Mouse (Mus musculus) CH12.LX (cell line): ENCODE measurements at regions not wholly inside any gene's neighbourhood (a gene's known extent, or its start where the extent isn't known, plus 50 kb on each side); places are given as distances from the start of the nearest gene placed in this dataset.

Experiments
- DNase-seq: peaks from one replicate; pipeline ENCODE4 v3.0.0-alpha.2; 2013; ENCODE audit errors: extremely low read depth
- H3K27ac ChIP-seq: 2 replicates; pipeline ENCODE4 v1.5.1; 2012; ENCODE audit warnings: low read depth, mild to moderate bottlenecking, control low read depth, moderate library complexity; ENCODE audit not compliant: insufficient read depth
- H3K27me3 ChIP-seq: replicated peaks from 2 replicates; pipeline ENCODE3; 2012; ENCODE audit warnings: inconsistent platforms
- H3K36me3 ChIP-seq, 2 experiments: replicated peaks in 1 of 2; 2 replicates each; pipeline versions ENCODE3 to v1.6.1; 2012; ENCODE audit warnings: inconsistent platforms in 1 of 2, low read length in 1 of 2, mild to moderate bottlenecking in 1 of 2, mixed read lengths in 1 of 2, moderate library complexity in 1 of 2; ENCODE audit not compliant: control insufficient read depth in 1 of 2, insufficient read depth in 1 of 2
- H3K4me1 ChIP-seq, 2 experiments: 2 replicates each; pipeline ENCODE4 v1.6.1; 2012; ENCODE audit warnings: inconsistent platforms in 1 of 2, moderate library complexity in 1 of 2; ENCODE audit not compliant: insufficient read depth in 2 of 2, control insufficient read depth in 1 of 2
- H3K4me2 ChIP-seq: 2 replicates; pipeline ENCODE4 v1.6.1; 2012; ENCODE audit warnings: low read depth, mild to moderate bottlenecking, control low read depth; ENCODE audit not compliant: poor library complexity, insufficient read depth, severe bottlenecking
- H3K4me3 ChIP-seq, 3 experiments: fragments of 150-350 bp in 1 of 3; sonication (generic) in 1 of 3; replicated peaks in 1 of 3; 2 replicates each; pipeline versions ENCODE3 to v1.5.1; 2011 to 2012; ENCODE audit warnings: low read depth in 2 of 3, low read length in 2 of 3, mild to moderate bottlenecking in 2 of 3, moderate library complexity in 2 of 3, control low read depth in 1 of 3, improper control_type of control experiment in 1 of 3, inconsistent platforms in 1 of 3, mixed read lengths in 1 of 3; ENCODE audit not compliant: poor library complexity in 1 of 3
- H3K79me2 ChIP-seq: replicated peaks from 2 replicates; pipeline ENCODE4 v1.6.1; 2012; ENCODE audit warnings: mild to moderate bottlenecking, moderate library complexity; ENCODE audit not compliant: control insufficient read depth, poor library complexity, insufficient read depth, severe bottlenecking; ENCODE audit errors: extremely low read depth
- H3K9ac ChIP-seq: 2 replicates; pipeline ENCODE4 v1.6.1; 2012; ENCODE audit warnings: low read depth, mild to moderate bottlenecking, control low read depth, moderate library complexity; ENCODE audit not compliant: insufficient read depth
- H3K9me3 ChIP-seq: replicated peaks from 2 replicates; pipeline ENCODE3; 2012; ENCODE audit warnings: low read length, inconsistent platforms, mixed read lengths
- E2F4 ChIP-seq: IDR thresholded peaks from 2 replicates; pipeline ENCODE4 v1.6.1; 2011; ENCODE audit warnings: low read depth, low read length, improper control_type of control experiment; ENCODE audit not compliant: insufficient replicate concordance
- EP300 ChIP-seq: IDR thresholded peaks from 2 replicates; pipeline ENCODE4 v1.6.1; 2011; ENCODE audit warnings: low read length, improper control_type of control experiment
- GABPA ChIP-seq: IDR thresholded peaks from 2 replicates; pipeline ENCODE4 v1.6.1; 2012; ENCODE audit warnings: low read depth, low read length, improper control_type of control experiment, inconsistent platforms; ENCODE audit not compliant: insufficient replicate concordance
- IRF4 ChIP-seq: IDR thresholded peaks from 2 replicates; pipeline ENCODE4 v1.6.1; 2014; ENCODE audit warnings: low read depth, mild to moderate bottlenecking, inconsistent platforms, low read length, improper control_type of control experiment
- MAFK ChIP-seq: IDR thresholded peaks from 2 replicates; pipeline ENCODE4 v1.6.1; 2011; ENCODE audit warnings: low read length, improper control_type of control experiment; ENCODE audit not compliant: insufficient replicate concordance
- MXI1 ChIP-seq: IDR thresholded peaks from 2 replicates; pipeline ENCODE4 v1.6.1; 2011; ENCODE audit warnings: mild to moderate bottlenecking, low read depth, low read length, improper control_type of control experiment
- MYC ChIP-seq: IDR thresholded peaks from 2 replicates; pipeline ENCODE4 v1.6.1; 2011; ENCODE audit warnings: low read depth, mild to moderate bottlenecking, improper control_type of control experiment, low read length
- NELFE ChIP-seq: IDR thresholded peaks from 2 replicates; pipeline ENCODE4 v1.6.1; 2011; ENCODE audit warnings: low read depth, low read length, improper control_type of control experiment
- RAD21 ChIP-seq: IDR thresholded peaks from 2 replicates; pipeline ENCODE4 v1.6.1; 2011; ENCODE audit warnings: low read depth, mild to moderate bottlenecking, low read length, improper control_type of control experiment, moderate library complexity
- SIN3A ChIP-seq: IDR thresholded peaks from 2 replicates; pipeline ENCODE4 v1.6.1; 2012; ENCODE audit warnings: low read length, improper control_type of control experiment, inconsistent platforms
- TBP ChIP-seq: conservative IDR thresholded peaks from 2 replicates; pipeline ENCODE4 v1.6.1; 2011; ENCODE audit warnings: low read depth, low read length, improper control_type of control experiment
- UBTF ChIP-seq: IDR thresholded peaks from 2 replicates; pipeline ENCODE4 v1.6.1; 2012; ENCODE audit warnings: low read depth, mild to moderate bottlenecking, inconsistent platforms, low read length, improper control_type of control experiment, moderate library complexity
- USF1 ChIP-seq: IDR thresholded peaks from 2 replicates; pipeline ENCODE4 v1.6.1; 2014; ENCODE audit warnings: low read depth, mild to moderate bottlenecking, inconsistent platforms, low read length, improper control_type of control experiment
- ZKSCAN1 ChIP-seq: IDR thresholded peaks from 2 replicates; pipeline ENCODE4 v1.6.1; 2012; ENCODE audit warnings: low read depth, inconsistent platforms, low read length, improper control_type of control experiment, borderline replicate concordance
- ZMIZ1 ChIP-seq: IDR thresholded peaks from 2 replicates; pipeline ENCODE4 v1.6.1; 2012; ENCODE audit warnings: low read depth, mild to moderate bottlenecking, inconsistent platforms, low read length, improper control_type of control experiment
- dilution Hi-C: fragments of 300-500 bp; cut with MboI; formaldehyde crosslinking; loops from 2 replicates; pipeline ENCODE4 v1.14.3; 2020; ENCODE audit warnings: low sequenced_read_pairs; ENCODE audit not compliant: extremely low pct_unique_long_range_greater_than_20kb, extremely low pct_ligation_motif_present
- in situ Hi-C: fragments of 300-500 bp; cut with MboI; formaldehyde crosslinking; loops from 3 replicates; pipeline ENCODE4 v1.14.3; 2019; ENCODE audit warnings: low sequenced_read_pairs, low pct_ligation_motif_present, low pct_unique_long_range_greater_than_20kb, mixed read lengths

GRCm38 (mm10) chr14:46220483-46220882 lies 158.7 kb upstream of the Gm15217 start:
- Histone ChIP-seq H3K4me1 (no peaks in the 10 kb centered on the region), H3K4me3 (no peak overlapping the region), H3K4me2 (no peak overlapping the region), H3K36me3 (no peaks in the 10 kb centered on the region), H3K9me3 (no peaks in the 10 kb centered on the region), H3K27me3 (no peaks in the 10 kb centered on the region), H3K27ac (no peak overlapping the region), H3K79me2 (no peaks in the 10 kb centered on the region), H3K9ac (no peak overlapping the region)
- no peak for TF ChIP-seq SIN3A
- TF ChIP-seq UBTF, result no peak
- no peak for TF ChIP-seq TBP
- TF ChIP-seq GABPA, result no peak
- no peak for TF ChIP-seq MXI1
- no peak for TF ChIP-seq USF1
- TF ChIP-seq RAD21, result no peak
- TF ChIP-seq MAFK, result no peak
- TF ChIP-seq ZKSCAN1, result no peak
- no peak for DNase-seq
- dilution Hi-C loops (no loop called here), in situ Hi-C loops (no loop called here)

GRCm38 (mm10) chr14:46221897-46222669 lies 157.1 kb upstream of the Gm15217 start:
- in situ Hi-C loops, result no loop called here
- Histone ChIP-seq H3K4me1 (no peaks in the 10 kb centered on the region), H3K9ac (no peak overlapping the region), H3K4me2 (no peak overlapping the region), H3K27me3 (no peaks in the 10 kb centered on the region), H3K27ac (no peak overlapping the region), H3K79me2 (no peaks in the 10 kb centered on the region), H3K36me3 (no peaks in the 10 kb centered on the region), H3K4me3 (no peak overlapping the region), H3K9me3 (no peaks in the 10 kb centered on the region)
- no peak for TF ChIP-seq MYC
- TF ChIP-seq EP300, result no peak
- no peak for TF ChIP-seq IRF4
- TF ChIP-seq ZMIZ1, result no peak
- no peak for TF ChIP-seq E2F4
- TF ChIP-seq NELFE, result no peak
- dilution Hi-C loops, result no loop called here
- DNase-seq, result no peak
